Mouse (Mus musculus): ENCODE measurements around the gene Tshz3. TPM values are rescaled to one million over a fixed set of nuclear protein-coding genes. Genes with fewer than 3 reads are reported as not detected.

The Tshz3 gene
- 1 to 10 TPM; 2.0 to 2.2 TPM for total RNA-seq (2021)
- long read RNA-seq, experiment 1 = 0 reads
- long read RNA-seq, experiment 2 = 0 reads

- DNase-seq (ENCODE audit: low spot score) = peak; percentile 77
Observed at GRCm38 (mm10) chr7:36697856-36698588, at the start of gene Tshz3. Gene Tshz3 (plus strand): TSS chr7:36698118.

GRCm38 (mm10) chr7:36655931-36656330 lies 42.0 kb upstream of the Tshz3 start:
- DNase-seq (ENCODE audit: low spot score) = no peak

GRCm38 (mm10) chr7:36656401-36656800 lies 41.5 kb upstream of the Tshz3 start:
- DNase-seq (ENCODE audit: low spot score) = no peak

GRCm38 (mm10) chr7:36658331-36658730 lies 39.6 kb upstream of the Tshz3 start:
- no peak for DNase-seq (ENCODE audit: low spot score)

- DNase-seq (ENCODE audit: low spot score) = no peak
Observed at GRCm38 (mm10) chr7:36659265-36659664, 38.7 kb upstream of the Tshz3 start.

- no peak for DNase-seq (ENCODE audit: low spot score)
Observed at GRCm38 (mm10) chr7:36660654-36661053, 37.3 kb upstream of the Tshz3 start.

- peak; percentile 61 for DNase-seq (ENCODE audit: low spot score)
Observed at GRCm38 (mm10) chr7:36663431-36663830, 34.5 kb upstream of the Tshz3 start.

- DNase-seq (ENCODE audit: low spot score) = no peak
Observed at GRCm38 (mm10) chr7:36667767-36668166, 30.2 kb upstream of the Tshz3 start.

- DNase-seq (ENCODE audit: low spot score) = no peak
Observed at GRCm38 (mm10) chr7:36678031-36678430, 19.9 kb upstream of the Tshz3 start.

GRCm38 (mm10) chr7:36678510-36678909 lies 19.4 kb upstream of the Tshz3 start:
- DNase-seq (ENCODE audit: low spot score) = no peak

- DNase-seq (ENCODE audit: low spot score) = no peak
Observed at GRCm38 (mm10) chr7:36679031-36679618, 18.8 kb upstream of the Tshz3 start.

GRCm38 (mm10) chr7:36679866-36680458 lies 18.0 kb upstream of the Tshz3 start:
- DNase-seq (ENCODE audit: low spot score) = peak; percentile 26

GRCm38 (mm10) chr7:36687508-36687907 lies 10.4 kb upstream of the Tshz3 start:
- DNase-seq (ENCODE audit: low spot score) = no peak

GRCm38 (mm10) chr7:36689049-36689793 lies 8.7 kb upstream of the Tshz3 start:
- DNase-seq (ENCODE audit: low spot score) = peak; percentile 50

GRCm38 (mm10) chr7:36690551-36690950 lies 7.4 kb upstream of the Tshz3 start:
- peak; percentile 31 for DNase-seq (ENCODE audit: low spot score)

- DNase-seq (ENCODE audit: low spot score) = no peak
Observed at GRCm38 (mm10) chr7:36691617-36692016, 6.3 kb upstream of the Tshz3 start.

GRCm38 (mm10) chr7:36692381-36692780 lies 5.5 kb upstream of the Tshz3 start:
- DNase-seq (ENCODE audit: low spot score) = no peak

GRCm38 (mm10) chr7:36693081-36693480 lies 4.8 kb upstream of the Tshz3 start:
- no peak for DNase-seq (ENCODE audit: low spot score)

GRCm38 (mm10) chr7:36694642-36695191 lies 3.2 kb upstream of the Tshz3 start:
- DNase-seq (ENCODE audit: low spot score) = no peak

GRCm38 (mm10) chr7:36695276-36695675 lies 2.6 kb upstream of the Tshz3 start:
- DNase-seq (ENCODE audit: low spot score) = no peak

GRCm38 (mm10) chr7:36695791-36696241 lies 2.1 kb upstream of the Tshz3 start:
- peak; percentile 53 for DNase-seq (ENCODE audit: low spot score)
